ENCODE assay signal across 13 mouse cellular contexts in genomic region chr9:110148598-110148997, GRCm38 (mm10).
"Had no signal": no experiment of that assay in that cellular context is flagged by ENCODE, and none has a peak within 500 bp of the region (broad histone marks: within the 10 kb centered on the region; RNA-seq: fewer than 3 reads in every experiment).

No protein-coding gene starts in this region.

- H3K9ac ChIP-seq: intestine, embryonic 15.5 days; kidney, embryonic 15.5 days; midbrain, embryonic 13.5 days; neural tube, embryonic 15.5 days had no signal

- DNase-seq: kidney, adult 2 months; kidney, postnatal 14 days; lung, adult 2 months; lung, postnatal 36 days; right cerebral cortex, adult 18-20 months; right cerebral cortex, postnatal 25 days had no signal

- ATAC-seq: intestine, embryonic 15.5 days; lung, postnatal 0 days; midbrain, embryonic 13.5 days had no signal

- H3K9me3 ChIP-seq: intestine, embryonic 15.5 days; kidney, embryonic 15.5 days; limb, embryonic 10.5 days; midbrain, embryonic 13.5 days; neural tube, embryonic 15.5 days had no signal

- H3K27me3 ChIP-seq: intestine, embryonic 15.5 days; kidney, embryonic 15.5 days; midbrain, embryonic 13.5 days; neural tube, embryonic 15.5 days had no signal

- H3K4me2 ChIP-seq: intestine, embryonic 15.5 days; kidney, embryonic 15.5 days; midbrain, embryonic 13.5 days; neural tube, embryonic 15.5 days had no signal

- H3K4me3 ChIP-seq: intestine, embryonic 15.5 days; kidney, embryonic 15.5 days; limb, embryonic 10.5 days; midbrain, embryonic 13.5 days; neural tube, embryonic 15.5 days had no signal

- H3K27ac ChIP-seq: intestine, embryonic 15.5 days; kidney, embryonic 15.5 days; limb, embryonic 10.5 days; midbrain, embryonic 13.5 days; neural tube, embryonic 15.5 days; stomach, postnatal 0 days had no signal

- H3K4me1 ChIP-seq: intestine, embryonic 15.5 days; kidney, embryonic 15.5 days; limb, embryonic 10.5 days; midbrain, embryonic 13.5 days; neural tube, embryonic 15.5 days had no signal
